In genomic region chr4:91371131-91371818, GRCm38 (mm10) we compare ENCODE assay signal across 8 mouse cellular contexts. TPM values are rescaled to one million over a fixed set of nuclear protein-coding genes. Genes with fewer than 3 reads are reported as not detected.
DNase-seq lines count a peak whose midpoint lies in the region; ATAC-seq lines count a peak whose summit lies in the region.

No protein-coding gene starts in this region.

- under 1% methylated on average over 47 of the region's 82 CpGs for WGBS in hindbrain, embryonic 11.5 days

- peaks cover 24% of the 10 kb centered on the region for H3K9me3 ChIP-seq in megakaryocyte, embryonic 14.5 days
- H3K9me3 ChIP-seq in hindbrain, embryonic 11.5 days (ENCODE audit: control insufficient read depth, low read length) = no peaks in the 10 kb centered on the region

- peaks cover 31% of the 10 kb centered on the region for H3K4me1 ChIP-seq in megakaryocyte, embryonic 14.5 days
- H3K4me1 ChIP-seq in hindbrain, embryonic 11.5 days (replicated peaks; ENCODE audit: control insufficient read depth, insufficient read depth, low read length) = peaks cover 2% of the 10 kb centered on the region; the same call in 1 of the 2 replicates

- H3K36me3 ChIP-seq in megakaryocyte, embryonic 14.5 days (replicated peaks; ENCODE audit: low read length) = no peaks in the 10 kb centered on the region
- H3K36me3 ChIP-seq in hindbrain, embryonic 11.5 days (ENCODE audit: control insufficient read depth, insufficient read depth, low read length) = no peaks in the 10 kb centered on the region

- peak overlapping the region; percentile 87 for H3K4me3 ChIP-seq in megakaryocyte, embryonic 14.5 days (replicated peaks)
- peak overlapping the region; percentile 76 for H3K4me3 ChIP-seq in hindbrain, embryonic 11.5 days (ENCODE audit: low read depth, low read length)

- peak overlapping the region; percentile 99 for H3K4me2 ChIP-seq in hindbrain, embryonic 11.5 days (replicated peaks; ENCODE audit: low read depth, low read length)

- no peak for ATAC-seq in megakaryocyte, adult 5-6 weeks (ENCODE audit: poor library complexity, severe bottlenecking)
- peak; percentile 43 for ATAC-seq in hindbrain, embryonic 11.5 days (ENCODE audit: low FRiP score)

- H3K27me3 ChIP-seq in megakaryocyte, embryonic 14.5 days (replicated peaks) = peaks cover 61% of the 10 kb centered on the region
- H3K27me3 ChIP-seq in hindbrain, embryonic 11.5 days (ENCODE audit: control insufficient read depth, insufficient read depth, low read length) = peaks cover 8% of the 10 kb centered on the region; the same call in 1 of the 2 replicates

- DNase-seq in adrenal gland, adult 2 months = peak; percentile 8
- no peak for DNase-seq in adrenal gland, adult 8-10 months
- peak; percentile 56 for DNase-seq in hindbrain, embryonic 11.5 days (ENCODE audit: low spot score)
- DNase-seq in liver = peak; percentile 3
- peak; percentile 56 for DNase-seq in right cerebral cortex, postnatal 4 days
- no peak for DNase-seq in urinary bladder, adult 18-20 months (ENCODE audit: low spot score in 2 of 2)

- peak overlapping the region; percentile 76 for H3K9ac ChIP-seq in hindbrain, embryonic 11.5 days (ENCODE audit: low read depth, low read length)

- H3K27ac ChIP-seq in hindbrain, embryonic 11.5 days (ENCODE audit: low read depth, low read length) = peak overlapping the region; percentile 62

RNA-seq across cellular contexts. Expression of gene Elavl2, which starts 29.3 kb away (rescaled TPM):
- total RNA-seq in adrenal gland, adult 2 months (2021) = 1 to 10 TPM in 1 of 2 experiments, under 1 TPM in 1; 0.93 to 1.1 TPM
- polyA plus RNA-seq in adrenal gland, adult 2 months (2012; rRNA removed) = 0.11 TPM in 1 of 2 replicates, not detected in the other
- 1 to 10 TPM in 1 of 4 experiments, under 1 TPM in 3; 0.37 to 1.6 (median 0.68) TPM for total RNA-seq in adrenal gland, adult 8-10 months (2022)
- 0.10 TPM in 1 of 2 replicates, not detected in the other for polyA plus RNA-seq in megakaryocyte, embryonic 14.5 days (2012; ENCODE audit: insufficient read depth, low replicate concordance)
- not detected in 2 replicates for total RNA-seq in megakaryocyte, adult 5-6 weeks (2015)
- total RNA-seq in megakaryocyte, adult 5-6 weeks (2017) = not detected in 2 replicates
- 103 and 112 TPM in 2 replicates for polyA plus RNA-seq in hindbrain, embryonic 11.5 days (2014; fragmentation: Nextera tagmentation; extraction: Ambion mirVana)

Comparison
In these comparisons a context has a peak if more than half of its experiments do, and no peak if none do; other contexts are left out.
1. DNase-seq: peak in adrenal gland, adult 2 months (single experiment), hindbrain, embryonic 11.5 days (single experiment), liver (single experiment) and right cerebral cortex, postnatal 4 days (single experiment); none in adrenal gland, adult 8-10 months (single experiment) and urinary bladder, adult 18-20 months (0 of 2).